Mouse (Mus musculus) embryonic facial prominence, embryonic 11.5 days (tissue): ENCODE results near the gene Otulinl. TPM values are rescaled to one million over a fixed set of nuclear protein-coding genes. Genes with fewer than 3 reads are reported as not detected.

ENCODE experiments used
- polyA plus RNA-seq: library from polyadenylated mRNA; unstranded; fragments of >200 nt; fragmentation: Nextera tagmentation; extraction: Ambion mirVana; gene quantifications from 2 replicates; pipeline ENCODE4 v1.2.1, GENCODE M21; 2014

Otulinl gene
- polyA plus RNA-seq, 1 experiment from 2014 or later: 14.9 TPM

Other genes starting within 250 kb of the Otulinl start
- 8.1 and 8.5 TPM in 2 replicates for gene Ank, start 214.9 kb downstream of the Otulinl start, polyA plus RNA-seq
- gene Otulin, start 50.9 kb downstream of the Otulinl start, polyA plus RNA-seq: 38.0 and 41.1 TPM in 2 replicates